Mouse (Mus musculus) liver, adult 10 weeks (tissue): ENCODE results near the gene Krt33a. TPM values are rescaled to one million over a fixed set of nuclear protein-coding genes. Genes with fewer than 3 reads are reported as not detected.

Source experiments
- polyA plus RNA-seq: library from polyadenylated mRNA; stranded (reverse); fragments of 350-450 nt; fragmentation: Illumina TruSeq; extraction: RNeasy Lipid Tissue Mini Kit (QIAGEN cat#74804); gene quantifications from one replicate; pipeline ENCODE4 v1.2.3, GENCODE M21; 2014; ENCODE audit warnings: low read depth, low replicate concordance

The Krt33a gene
- not detected for polyA plus RNA-seq

GRCm38 (mm10) chr11:100016112-100016511 lies at the start of gene Krt33a:
Gene Krt33a (minus strand): TSS chr11:100016212.

GRCm38 (mm10) chr11:100050451-100050850 lies 34.4 kb upstream of the Krt33a start, which contains the start of gene Krt31:
Gene Krt31 (minus strand): TSS chr11:100050551.

GRCm38 (mm10) chr11:100041454-100041853 lies 25.4 kb upstream of the Krt33a start, which contains the start of gene Krt34:
Gene Krt34 (minus strand): TSS chr11:100041554.

GRCm38 (mm10) chr11:100029768-100030167 lies 13.8 kb upstream of the Krt33a start, which contains the start of gene Krt33b:
Gene Krt33b (minus strand): TSS chr11:100029868.

GRCm38 (mm10) chr11:99993620-99994383 lies 22.2 kb downstream of the Krt33a start, which contains the start of gene Krtap17-1:
Gene Krtap17-1 (minus strand): TSS chr11:99993994.

GRCm38 (mm10) chr11:99986180-99986647 lies 29.8 kb downstream of the Krt33a start, which contains the start of gene Krtap16-1:
Gene Krtap16-1 (minus strand): TSS chr11:99986597.

GRCm38 (mm10) chr11:99978953-99979352 lies 37.1 kb downstream of the Krt33a start, which contains the start of gene Krtap29-1:
Gene Krtap29-1 (minus strand): TSS chr11:99979053.

Other genes with a start within 250 kb of the Krt33a start
- gene Gm11595, start 243.3 kb downstream of the Krt33a start, polyA plus RNA-seq, result not detected
- gene Krtap4-8, start 235.5 kb downstream of the Krt33a start, polyA plus RNA-seq, result not detected
- not detected for gene Krtap4-9, start 231.0 kb downstream of the Krt33a start, polyA plus RNA-seq
- gene Gm11596, start 222.7 kb downstream of the Krt33a start, polyA plus RNA-seq, result not detected
- not detected for gene Gm11569, start 217.3 kb downstream of the Krt33a start, polyA plus RNA-seq
- not detected for gene Gm11554, start 211.8 kb downstream of the Krt33a start, polyA plus RNA-seq
- not detected for gene Krtap4-13, start 206.3 kb downstream of the Krt33a start, polyA plus RNA-seq
- not detected for gene Gm11564, start 200.5 kb downstream of the Krt33a start, polyA plus RNA-seq
- not detected for gene 2300003K06Rik, start 178.1 kb downstream of the Krt33a start, polyA plus RNA-seq
- gene Krtap4-16, start 164.6 kb downstream of the Krt33a start, polyA plus RNA-seq, result not detected
- gene Gm11568, start 158.3 kb downstream of the Krt33a start, polyA plus RNA-seq, result not detected
- not detected for gene Gm11559, start 151.7 kb downstream of the Krt33a start, polyA plus RNA-seq
- not detected for gene Krtap9-1, start 142.8 kb downstream of the Krt33a start, polyA plus RNA-seq
- not detected for gene Gm11567, start 137.0 kb downstream of the Krt33a start, polyA plus RNA-seq
- gene Krtap31-1, start 108.3 kb downstream of the Krt33a start, polyA plus RNA-seq, result not detected
- not detected for gene Gm11565, start 101.5 kb downstream of the Krt33a start, polyA plus RNA-seq
- gene Krtap31-2, start 79.9 kb downstream of the Krt33a start, polyA plus RNA-seq, result not detected
- gene Krtap9-5, start 67.7 kb downstream of the Krt33a start, polyA plus RNA-seq, result not detected
- gene Krtap29-1, start 37.2 kb downstream of the Krt33a start, polyA plus RNA-seq, result not detected
- gene Krtap16-1, start 29.6 kb downstream of the Krt33a start, polyA plus RNA-seq, result not detected
- gene Krtap17-1, start 22.2 kb downstream of the Krt33a start, polyA plus RNA-seq, result not detected
- not detected for gene Krt33b, start 13.7 kb upstream of the Krt33a start, polyA plus RNA-seq
- gene Krt34, start 25.3 kb upstream of the Krt33a start, polyA plus RNA-seq, result not detected
- not detected for gene Krt31, start 34.3 kb upstream of the Krt33a start, polyA plus RNA-seq
- not detected for gene Krt32, start 72.0 kb upstream of the Krt33a start, polyA plus RNA-seq
- not detected for gene Krt35, start 80.0 kb upstream of the Krt33a start, polyA plus RNA-seq
- not detected for gene Krt36, start 89.4 kb upstream of the Krt33a start, polyA plus RNA-seq
- not detected for gene Krt13, start 105.4 kb upstream of the Krt33a start, polyA plus RNA-seq
- not detected for gene Krt15, start 119.7 kb upstream of the Krt33a start, polyA plus RNA-seq
- gene Krt19, start 132.5 kb upstream of the Krt33a start, polyA plus RNA-seq, result not detected
- not detected for gene Krt9, start 177.0 kb upstream of the Krt33a start, polyA plus RNA-seq
- gene Krt14, start 191.3 kb upstream of the Krt33a start, polyA plus RNA-seq, result not detected
- not detected for gene Krt16, start 232.7 kb upstream of the Krt33a start, polyA plus RNA-seq
- gene Krt17, start 244.8 kb upstream of the Krt33a start, polyA plus RNA-seq, result not detected